Mouse (Mus musculus) lung, postnatal 10 days (tissue): Measurements from ENCODE around the gene Cmbl.

Experiments
- DNase-seq: peaks from one replicate; pipeline ENCODE4 v3.0.0; 2021

Gene Cmbl

DNA sequence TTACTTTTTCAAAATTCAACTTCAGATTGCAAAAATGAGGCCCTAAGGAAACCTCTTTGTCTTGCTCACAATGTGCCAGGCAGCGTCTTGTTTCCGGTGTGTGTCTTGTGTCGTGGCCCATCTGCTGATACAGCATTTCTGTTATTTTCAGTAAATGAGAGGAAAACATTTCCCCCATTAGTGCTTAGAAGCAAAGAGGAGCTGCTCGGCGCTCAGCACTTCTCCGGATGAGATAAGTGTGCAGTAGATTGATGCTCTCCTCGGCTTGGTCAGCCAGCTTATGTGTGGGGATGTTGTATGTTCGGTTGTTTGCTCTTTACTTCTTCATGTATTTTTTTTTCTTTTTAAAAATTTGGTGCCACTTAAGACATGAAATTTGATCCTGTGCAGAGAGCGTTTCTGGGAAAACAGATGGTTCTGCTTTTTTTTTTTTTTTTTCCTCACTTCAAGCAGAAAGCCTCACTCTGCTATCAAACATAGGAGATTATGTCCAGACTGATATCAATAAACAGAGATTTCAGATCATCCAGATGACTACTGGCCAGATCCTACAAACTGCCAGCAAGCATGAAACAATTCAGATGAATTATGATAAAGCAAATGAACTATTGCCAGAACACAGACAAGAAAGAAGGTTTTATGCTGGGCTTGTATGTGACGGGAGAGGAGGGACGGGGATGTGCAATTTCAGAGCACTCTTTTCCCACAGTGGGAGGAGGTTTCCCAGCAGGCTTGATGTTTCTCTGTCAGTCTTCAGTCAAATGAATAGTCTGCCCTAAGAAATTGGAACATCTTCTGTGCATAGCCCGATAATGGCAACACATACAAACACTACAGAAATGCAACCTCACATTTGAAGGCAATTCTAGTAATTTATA, 62.3 kb downstream of the Cmbl start:
- peak; percentile 21 for DNase-seq

DNA sequence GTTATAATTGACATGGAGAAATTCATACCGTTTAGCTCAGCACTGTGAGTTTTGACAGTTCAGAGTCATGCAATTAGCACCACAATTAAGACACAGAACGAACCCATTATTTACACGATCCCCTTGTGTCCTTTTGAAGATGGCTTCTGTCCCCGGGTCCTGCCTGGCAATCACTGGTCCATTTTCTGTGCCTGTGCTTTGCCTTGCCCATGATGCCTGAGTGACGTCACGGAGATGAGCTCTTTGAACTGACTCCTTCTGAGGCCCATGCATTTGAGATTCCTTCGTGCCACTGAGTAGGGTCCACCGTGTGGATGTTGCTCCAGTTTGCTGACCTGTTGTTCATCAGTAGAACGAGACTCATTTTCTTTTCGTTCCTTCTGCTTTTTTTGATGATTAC, 63.0 kb downstream of the Cmbl start:
- no peak for DNase-seq

DNA sequence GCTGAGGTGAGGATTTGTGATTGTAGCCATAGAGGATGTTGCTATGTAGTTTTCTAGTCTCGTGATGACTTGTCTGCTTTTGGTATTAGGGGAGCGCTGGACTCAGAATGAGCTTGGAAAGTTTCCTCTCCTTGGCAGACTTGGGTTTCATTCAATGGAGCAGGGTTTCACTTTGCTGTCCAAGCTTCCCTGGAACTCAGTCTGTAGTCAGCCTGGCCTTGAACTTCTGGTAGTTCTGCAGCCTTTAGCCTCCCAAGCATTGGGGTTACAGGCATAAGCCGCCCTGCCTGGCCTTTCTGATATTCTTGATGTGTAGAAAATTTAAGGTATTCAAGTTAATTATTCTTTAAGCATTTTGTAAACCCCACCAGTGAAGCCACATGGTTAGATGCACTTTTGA, 64.4 kb downstream of the Cmbl start:
- no peak for DNase-seq

DNA sequence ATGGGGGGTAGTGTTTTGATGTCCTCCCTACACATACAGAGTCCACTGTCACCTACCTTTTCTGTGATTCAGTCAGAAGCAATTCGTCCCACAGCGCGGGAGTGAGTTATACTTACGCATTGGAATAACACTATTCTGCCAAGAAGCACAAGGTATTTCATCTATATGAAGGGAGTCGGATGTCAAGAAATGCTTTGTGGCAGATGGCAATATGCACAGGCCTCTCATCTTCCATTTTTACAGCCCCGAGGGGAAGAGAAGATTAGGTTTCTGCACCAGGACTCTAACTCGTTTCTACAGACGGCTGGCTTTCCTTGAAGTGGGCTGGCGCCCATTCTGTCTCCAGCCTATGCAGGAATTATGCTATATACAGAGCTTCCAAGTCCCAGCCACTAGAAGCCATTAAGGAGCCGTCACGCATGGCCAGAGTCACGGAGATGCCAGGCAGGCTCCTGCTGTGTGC, 66.2 kb downstream of the Cmbl start:
- DNase-seq, result no peak

DNA sequence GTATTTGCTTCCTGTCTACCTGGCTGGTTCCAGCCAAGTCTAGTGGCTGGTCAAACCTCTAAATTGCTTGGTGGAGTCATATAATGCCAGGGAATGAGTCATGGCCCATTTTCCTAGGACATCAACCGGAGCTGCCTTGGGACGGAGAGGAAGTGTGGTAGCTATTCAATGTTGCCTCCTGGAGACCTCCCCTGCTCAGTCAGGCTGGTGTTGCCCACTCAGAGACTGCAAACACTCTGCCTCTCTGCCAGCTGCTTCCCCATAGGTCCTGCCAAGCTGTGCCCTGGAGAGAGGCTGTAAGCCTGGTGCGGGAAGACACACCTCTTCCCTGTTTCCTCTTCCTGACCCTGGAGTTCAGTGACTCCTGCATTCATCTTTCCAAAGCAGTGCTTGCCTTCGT, 67.3 kb downstream of the Cmbl start:
- no peak for DNase-seq

DNA sequence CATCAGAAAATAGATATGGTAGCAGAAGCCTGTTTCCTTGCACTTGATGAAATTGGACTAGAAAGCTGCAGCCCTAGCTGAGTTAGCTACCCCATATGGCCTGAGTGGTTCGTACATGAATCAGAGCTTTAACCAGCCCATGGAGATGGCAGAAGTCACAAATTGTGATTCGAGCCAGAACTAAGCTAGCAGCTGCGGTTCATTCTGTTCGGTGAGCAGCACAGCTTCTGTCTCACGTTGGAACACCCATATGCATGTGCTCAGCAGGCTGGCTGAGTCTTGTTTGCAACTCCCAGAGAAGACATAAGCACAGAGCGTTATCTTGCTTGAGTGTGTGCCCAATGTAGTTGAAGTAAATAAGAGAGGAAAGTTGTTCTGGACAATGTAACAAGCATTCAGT, 69.4 kb downstream of the Cmbl start:
- no peak for DNase-seq

DNA sequence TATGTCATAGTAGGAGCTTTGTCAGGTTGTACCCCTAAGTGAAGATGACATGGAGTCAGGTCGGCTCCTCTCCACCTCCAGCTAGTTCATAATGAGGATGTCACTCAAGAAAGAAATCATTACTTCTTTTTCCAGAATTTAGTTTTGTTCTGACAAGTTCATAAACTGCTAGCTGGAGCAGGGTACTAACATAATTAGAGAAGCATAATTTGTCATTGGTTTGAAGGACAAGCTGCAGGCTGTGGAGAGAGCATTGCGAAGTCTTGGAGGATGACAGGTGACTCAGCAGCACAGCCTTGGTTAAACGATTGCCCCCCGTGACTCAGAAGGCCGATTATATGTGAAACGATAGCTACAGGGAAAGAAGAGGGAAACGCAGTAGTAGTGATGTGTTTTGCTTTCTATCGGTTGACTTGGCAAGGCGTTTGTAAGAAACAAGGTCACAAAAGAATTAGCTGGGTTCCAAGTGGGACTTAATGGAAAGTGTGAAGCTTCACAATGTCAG, 71.0 kb downstream of the Cmbl start:
- no peak for DNase-seq
